Mouse (Mus musculus): ENCODE measurements around the gene Plxnc1.

DNA sequence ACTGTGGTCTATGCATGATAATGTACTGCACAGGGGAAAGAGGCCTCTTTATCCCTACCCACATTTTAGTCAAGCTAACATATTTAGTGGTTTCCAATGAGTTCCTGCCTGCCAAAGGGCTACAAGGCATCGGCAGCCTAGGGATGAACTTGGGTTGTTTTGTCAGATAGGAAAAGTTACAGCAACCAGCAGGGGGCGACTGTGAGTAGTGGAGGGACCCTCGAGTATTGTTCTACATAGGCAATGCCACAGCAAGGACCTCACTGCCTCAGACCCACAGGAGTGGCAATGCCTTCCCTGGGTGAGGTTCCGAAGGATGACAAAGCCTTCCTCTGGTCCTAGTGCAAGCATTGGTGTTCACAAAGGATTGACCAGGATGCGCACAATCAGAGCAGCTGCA lies 31.7 kb upstream of the Plxnc1 start:
- no peak for TF ChIP-seq CTCF (IDR thresholded peaks at IDR 0.05; ENCODE audit: extremely low read depth, insufficient read depth, insufficient read length, insufficient replicate concordance)
- no peak for TF ChIP-seq POLR2A (IDR thresholded peaks at IDR 0.05; ENCODE audit: low read depth, low read length)

All from spleen, adult 2 months (tissue).